Mouse (Mus musculus) ES-Bruce4 (cell line): ENCODE data around the gene Wdr93. TPM values are rescaled to one million over a fixed set of nuclear protein-coding genes. Genes with fewer than 3 reads are reported as not detected.

ENCODE experiments used
- H3K27ac ChIP-seq: 2 replicates; pipeline ENCODE4 v1.5.1; 2012; ENCODE audit warnings: low read length, inconsistent platforms; ENCODE audit not compliant: insufficient read depth
- H3K27me3 ChIP-seq: 2 replicates; pipeline ENCODE4 v1.6.1; 2012; ENCODE audit warnings: mild to moderate bottlenecking, low read length, inconsistent platforms; ENCODE audit not compliant: control insufficient read depth, poor library complexity, insufficient read depth, severe bottlenecking
- H3K36me3 ChIP-seq: 2 replicates; pipeline ENCODE4 v1.6.1; 2012; ENCODE audit warnings: inconsistent platforms, mild to moderate bottlenecking, low read length, moderate library complexity; ENCODE audit not compliant: control insufficient read depth, poor library complexity, insufficient read depth, severe bottlenecking
- H3K4me1 ChIP-seq: one replicate; pipeline ENCODE4 v1.8.1; 2011; ENCODE audit warnings: low read length; ENCODE audit not compliant: control insufficient read depth, insufficient read depth
- H3K4me3 ChIP-seq: 2 replicates; pipeline ENCODE4 v1.5.1; 2011; ENCODE audit warnings: low read depth, mild to moderate bottlenecking, low read length
- H3K9ac ChIP-seq: 2 replicates; pipeline ENCODE4 v1.6.1; 2012; ENCODE audit warnings: low read depth, mild to moderate bottlenecking, inconsistent platforms; ENCODE audit not compliant: poor library complexity, severe bottlenecking
- H3K9me3 ChIP-seq: replicated peaks from 2 replicates; pipeline ENCODE4 v1.6.1; 2012; ENCODE audit warnings: mild to moderate bottlenecking, low read length, inconsistent platforms; ENCODE audit not compliant: control insufficient read depth, poor library complexity, insufficient read depth, severe bottlenecking
- CTCF ChIP-seq: IDR thresholded peaks from one replicate; pipeline ENCODE4 v1.8.1; 2011; ENCODE audit warnings: low read depth, low read length
- EP300 ChIP-seq: IDR thresholded peaks from 2 replicates; pipeline ENCODE4 v1.6.1; 2011; ENCODE audit warnings: low read depth, low read length; ENCODE audit not compliant: insufficient read depth
- POLR2A ChIP-seq: IDR thresholded peaks from one replicate; pipeline ENCODE4 v1.8.1; 2011; ENCODE audit warnings: low read length; ENCODE audit not compliant: insufficient read depth
- polyA plus RNA-seq: library from polyadenylated mRNA; stranded (reverse); fragments of >200 nt; gene quantifications from 2 replicates; pipeline ENCODE4 v1.2.4, GENCODE M21; 2011; ENCODE audit warnings: low read depth; ENCODE audit not compliant: missing spikeins, insufficient read depth, insufficient read length

Wdr93 gene
- polyA plus RNA-seq, result 0.97 and 1.9 TPM in 2 replicates

DNA sequence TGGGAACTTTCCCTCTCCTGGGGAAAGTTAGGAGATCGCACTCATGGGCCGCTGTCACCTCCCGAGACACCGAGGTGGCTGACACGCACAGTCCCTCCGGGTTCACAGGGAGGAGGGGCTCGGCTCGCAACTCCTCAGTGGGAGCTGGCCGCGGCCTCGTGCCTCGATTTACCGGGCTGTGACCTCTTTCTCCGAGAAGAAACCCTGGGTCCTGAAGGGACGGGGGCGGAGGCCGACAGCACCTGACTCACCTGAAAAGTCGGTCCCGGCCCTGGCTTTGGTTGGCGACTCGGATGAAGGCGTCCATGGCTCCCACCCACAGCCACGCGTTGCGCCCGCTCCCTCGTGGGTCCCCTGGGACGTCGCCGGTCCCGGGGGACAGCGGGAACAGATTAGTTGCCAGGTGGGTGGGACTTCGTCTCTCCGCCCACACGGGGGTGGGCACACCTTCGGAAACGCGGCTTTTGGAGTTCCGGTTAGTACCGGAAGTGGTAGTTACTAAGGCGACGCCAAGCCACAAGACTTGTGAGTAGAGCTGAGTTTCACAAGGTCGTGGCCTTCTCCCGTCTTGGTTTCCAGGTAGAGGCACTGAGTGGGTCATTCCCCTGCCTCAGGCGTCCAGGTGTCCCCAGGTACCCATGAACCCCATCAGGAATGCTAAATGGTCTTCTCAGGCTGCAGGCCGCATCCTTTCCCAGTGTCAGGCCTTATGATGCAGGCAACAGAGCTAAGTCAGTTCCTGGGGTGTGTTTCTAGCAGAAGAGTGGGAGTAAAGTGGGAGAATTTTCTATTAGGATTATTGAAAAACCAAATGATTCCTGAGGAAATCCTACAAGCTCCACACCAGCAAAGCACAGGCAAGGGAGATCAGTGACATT lies at the start of gene Wdr93, which contains the start of gene Pex11a:
Wdr93 (plus strand) TSS at position 505 of the 878 bp plus-strand sequence.
Pex11a (minus strand) TSS at position 473 of the 878 bp plus-strand sequence.
- H3K27ac ChIP-seq, result no peak within 1 kb of the TSS
- H3K4me3 ChIP-seq, result peak within 1 kb of the TSS; percentile 92
- TF ChIP-seq EP300 (no peak), POLR2A (no peak), CTCF (no peak)
- H3K9ac ChIP-seq, result peak within 1 kb of the TSS; percentile 80
- no peaks in the 10 kb centered on the region for H3K27me3 ChIP-seq
- H3K4me1 ChIP-seq, result no peaks in the 10 kb centered on the region
- H3K36me3 ChIP-seq, result no peaks in the 10 kb centered on the region
- H3K9me3 ChIP-seq, result no peaks in the 10 kb centered on the region

DNA sequence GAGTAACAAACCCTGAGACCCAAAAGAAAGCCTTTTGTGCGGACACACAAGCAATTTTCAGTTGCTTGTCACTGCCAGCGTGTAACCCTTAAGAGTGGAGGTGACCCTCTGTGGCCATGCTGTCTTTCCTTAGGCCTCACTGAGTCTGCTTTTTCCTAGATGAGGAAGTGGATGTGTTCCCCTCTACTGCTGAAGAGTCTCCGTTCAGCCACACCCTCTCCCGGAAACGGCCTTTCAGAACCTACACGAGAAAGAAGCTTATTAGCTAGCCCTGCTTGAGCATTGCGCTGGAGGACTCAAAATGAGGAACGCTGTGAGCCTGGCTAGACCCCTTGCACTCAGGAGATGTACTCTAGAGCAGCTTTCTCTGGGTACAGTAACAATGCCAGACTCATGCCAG lies 46.5 kb upstream of the Wdr93 start:
- no peaks in the 10 kb centered on the region for H3K4me1 ChIP-seq
- H3K4me3 ChIP-seq, result no peak overlapping the region
- no peaks in the 10 kb centered on the region for H3K9me3 ChIP-seq
- no peaks in the 10 kb centered on the region for H3K27me3 ChIP-seq
- H3K9ac ChIP-seq, result no peak overlapping the region
- no peak for TF ChIP-seq POLR2A
- no peak for TF ChIP-seq CTCF
- TF ChIP-seq EP300, result no peak
- H3K27ac ChIP-seq, result no peak overlapping the region
- peaks cover 66% of the 10 kb centered on the region for H3K36me3 ChIP-seq

DNA sequence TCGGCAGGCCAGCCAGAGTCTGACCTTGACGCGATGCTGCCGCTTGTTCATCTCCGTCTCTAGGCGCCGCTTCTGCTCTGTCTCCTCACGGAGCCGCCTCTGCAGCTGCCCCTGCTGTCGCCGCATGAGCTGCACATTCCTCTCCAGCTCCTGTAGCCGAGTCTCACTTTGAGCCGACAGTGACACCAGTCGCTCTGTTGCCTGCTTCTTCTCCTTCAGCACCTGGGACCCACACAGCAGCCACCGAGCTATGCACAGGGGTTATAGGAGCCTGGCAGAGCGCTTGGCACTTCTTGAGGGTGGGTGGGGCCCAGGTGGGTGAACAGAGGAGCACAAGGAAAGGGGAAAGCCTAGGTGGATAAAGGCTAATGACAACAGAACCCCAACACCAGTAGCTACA lies 40.2 kb upstream of the Wdr93 start:
- Histone ChIP-seq H3K9ac (no peak overlapping the region), H3K27ac (no peak overlapping the region), H3K9me3 (no peaks in the 10 kb centered on the region), H3K4me3 (no peak overlapping the region), H3K36me3 (peaks cover 11% of the 10 kb centered on the region), H3K27me3 (no peaks in the 10 kb centered on the region), H3K4me1 (no peaks in the 10 kb centered on the region)
- TF ChIP-seq CTCF, result no peak
- no peak for TF ChIP-seq POLR2A
- TF ChIP-seq EP300, result no peak

DNA sequence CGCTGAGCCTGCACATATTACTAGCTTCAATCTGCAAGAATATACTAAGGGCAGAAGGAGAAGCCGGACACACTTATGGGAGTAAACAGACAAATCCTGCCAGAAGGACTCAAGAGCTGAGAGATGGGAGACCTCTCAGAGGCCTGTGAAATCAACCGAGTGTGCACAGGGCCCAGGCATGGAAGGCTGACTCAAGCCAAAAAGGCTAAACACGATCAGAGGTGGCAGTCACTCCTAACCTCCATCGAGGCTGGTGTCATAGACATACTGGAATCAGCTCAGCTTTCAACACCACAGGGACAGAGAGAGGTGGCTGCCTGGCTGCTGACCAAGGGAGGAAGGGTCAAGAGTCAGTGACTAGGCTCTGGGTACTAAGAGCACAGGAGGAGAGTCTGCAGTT lies 37.8 kb upstream of the Wdr93 start:
- Histone ChIP-seq H3K36me3 (no peaks in the 10 kb centered on the region), H3K9me3 (no peaks in the 10 kb centered on the region), H3K27me3 (no peaks in the 10 kb centered on the region), H3K4me1 (no peaks in the 10 kb centered on the region), H3K27ac (no peak overlapping the region), H3K9ac (no peak overlapping the region), H3K4me3 (no peak overlapping the region)
- no peak for TF ChIP-seq CTCF
- no peak for TF ChIP-seq EP300
- TF ChIP-seq POLR2A, result no peak

DNA sequence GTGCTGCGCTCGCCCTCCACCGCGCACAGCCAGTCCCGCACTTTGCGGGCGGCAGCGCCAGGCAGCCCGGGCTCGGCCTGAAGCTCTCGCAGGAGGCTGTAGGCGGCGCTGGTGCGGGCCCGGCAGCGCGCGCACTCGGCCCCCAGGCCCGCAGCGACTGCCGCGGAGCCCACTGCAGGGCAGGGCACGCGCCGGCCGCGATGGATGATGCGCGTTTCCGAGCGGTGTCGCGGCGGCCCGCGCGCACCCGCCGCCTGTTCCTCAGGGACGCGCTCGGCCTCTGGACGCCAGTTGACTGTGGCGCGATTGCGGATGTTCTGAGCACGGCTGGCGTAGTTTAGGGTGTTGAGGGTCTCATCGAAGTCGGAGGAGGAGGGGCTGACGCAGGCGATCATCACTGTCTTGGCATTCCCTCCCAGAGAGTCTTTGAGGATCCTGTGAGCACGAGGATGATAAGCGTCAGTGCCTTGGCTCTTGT lies 32.8 kb upstream of the Wdr93 start:
- Histone ChIP-seq H3K36me3 (no peaks in the 10 kb centered on the region), H3K4me3 (peak overlapping the region; percentile 63), H3K27me3 (no peaks in the 10 kb centered on the region), H3K27ac (no peak overlapping the region), H3K9ac (peak overlapping the region; percentile 44), H3K4me1 (no peaks in the 10 kb centered on the region), H3K9me3 (no peaks in the 10 kb centered on the region)
- TF ChIP-seq POLR2A, result no peak
- no peak for TF ChIP-seq EP300
- peak; percentile 23 for TF ChIP-seq CTCF

DNA sequence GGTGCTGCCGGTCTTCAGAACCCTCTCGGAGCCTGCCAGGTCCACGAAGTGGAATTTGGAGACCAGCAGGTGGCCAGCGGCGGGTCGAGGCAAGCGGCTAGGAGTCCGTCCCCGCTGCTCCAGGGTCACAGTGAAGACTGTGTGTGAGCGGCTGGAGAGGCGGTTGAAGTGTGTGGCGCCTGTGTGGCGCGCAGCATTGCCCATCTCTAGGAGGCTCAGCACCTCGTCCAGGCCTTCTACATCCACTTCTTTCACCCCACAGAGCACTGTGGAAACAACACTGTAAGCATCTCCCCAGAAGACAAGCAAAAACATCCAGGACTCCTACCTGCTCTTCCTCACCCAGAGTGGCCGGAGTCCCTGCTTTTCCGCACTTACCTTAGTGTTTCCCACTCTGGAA lies 32.1 kb upstream of the Wdr93 start:
- no peaks in the 10 kb centered on the region for H3K4me1 ChIP-seq
- no peaks in the 10 kb centered on the region for H3K9me3 ChIP-seq
- H3K9ac ChIP-seq, result peak overlapping the region; percentile 16; the same call in 1 of the 2 replicates
- no peak for TF ChIP-seq EP300
- no peak for TF ChIP-seq CTCF
- no peak for TF ChIP-seq POLR2A
- peak overlapping the region; percentile 63 for H3K4me3 ChIP-seq
- no peaks in the 10 kb centered on the region for H3K36me3 ChIP-seq
- H3K27me3 ChIP-seq, result no peaks in the 10 kb centered on the region
- no peak overlapping the region for H3K27ac ChIP-seq
